Mouse (Mus musculus): Measurements from ENCODE around the gene Trp53bp2. TPM values are rescaled to one million over a fixed set of nuclear protein-coding genes. Genes with fewer than 3 reads are reported as not detected.

Trp53bp2 gene
- polyA plus RNA-seq, 1 experiment from 2014 or later, result 25.5 TPM

DNA sequence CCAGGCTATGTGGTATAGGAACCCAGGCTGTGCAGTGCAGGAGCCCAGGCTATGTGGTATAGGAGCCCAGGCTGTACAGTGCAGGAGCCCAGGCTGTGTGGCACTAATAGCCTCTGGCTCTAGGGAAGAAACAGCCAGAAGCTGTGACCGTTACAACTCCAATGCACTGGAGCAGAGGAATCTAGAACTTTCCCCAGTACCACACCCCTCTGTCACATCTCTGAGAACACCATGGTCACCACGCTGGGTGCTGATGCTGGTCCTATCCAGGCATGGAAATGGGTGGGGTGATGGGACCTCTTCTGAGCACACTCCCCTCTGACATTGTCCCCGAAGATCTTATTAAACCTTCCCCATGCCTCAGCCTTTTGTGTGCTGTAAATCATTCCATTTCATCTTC, 96.3 kb downstream of the Trp53bp2 start:
- WGBS, result 92% methylated on average over 3 of the region's 3 CpGs
- H3K27me3 ChIP-seq (ENCODE audit: control insufficient read depth, insufficient read depth, low read length), result no peaks in the 10 kb centered on the region
- no peak overlapping the region for H3K4me2 ChIP-seq (ENCODE audit: low read length)
- ATAC-seq (ENCODE audit: low FRiP score, low TSS enrichment) (no peak), DNase-seq (no peak)
- H3K9ac ChIP-seq (replicated peaks; ENCODE audit: low read length), result no peak overlapping the region
- no peak overlapping the region for H3K27ac ChIP-seq (replicated peaks; ENCODE audit: low read depth, low read length)
- no peaks in the 10 kb centered on the region for H3K9me3 ChIP-seq (ENCODE audit: control insufficient read depth, low read length)
- peaks cover 30% of the 10 kb centered on the region for H3K36me3 ChIP-seq (ENCODE audit: control insufficient read depth, insufficient read depth, low read length)
- no peaks in the 10 kb centered on the region for H3K4me1 ChIP-seq (ENCODE audit: control insufficient read depth, insufficient read depth, low read length)
- H3K4me3 ChIP-seq (replicated peaks; ENCODE audit: low read depth, low read length), result no peak overlapping the region

DNA sequence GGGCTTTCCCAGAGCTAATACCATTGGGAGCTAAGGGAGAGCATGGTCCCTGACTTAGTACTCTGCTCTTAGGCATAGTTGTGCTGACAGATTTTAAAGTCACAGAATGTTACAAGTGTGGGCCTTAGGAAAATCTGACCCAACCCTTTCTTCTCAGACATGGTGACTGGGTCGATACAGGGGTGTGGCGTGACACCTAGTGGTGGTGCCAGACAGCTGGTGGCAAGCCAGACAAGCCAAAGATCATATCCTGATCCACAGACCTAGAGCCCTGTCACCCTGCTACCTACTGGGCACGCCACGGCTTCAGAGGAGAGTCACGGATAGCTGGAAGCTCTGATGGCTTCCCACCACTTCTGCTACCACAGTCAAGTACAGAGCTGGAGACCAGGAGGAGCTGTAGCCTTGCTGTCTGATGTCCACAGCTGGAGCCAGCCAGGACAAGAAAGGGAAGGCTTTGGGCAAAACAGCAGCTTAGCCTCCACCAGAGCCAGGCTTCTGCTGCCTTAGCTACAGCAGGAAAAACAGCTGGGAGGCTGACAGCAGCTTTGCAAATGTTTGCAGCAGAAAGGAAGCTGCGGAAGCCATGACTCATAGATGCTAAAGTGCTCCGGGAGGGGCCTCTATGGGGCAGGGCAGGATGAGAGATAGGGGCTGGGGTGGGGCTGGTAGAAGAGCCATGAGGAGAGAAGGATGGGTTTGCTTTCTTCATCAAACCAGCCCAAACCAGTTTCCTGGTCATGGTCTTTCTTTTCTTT, 97.4 kb downstream of the Trp53bp2 start:
- Histone ChIP-seq H3K9me3 (ENCODE audit: control insufficient read depth, low read length) (no peaks in the 10 kb centered on the region), H3K27ac (replicated peaks; ENCODE audit: low read depth, low read length) (no peak overlapping the region), H3K4me2 (ENCODE audit: low read length) (no peak overlapping the region), H3K27me3 (ENCODE audit: control insufficient read depth, insufficient read depth, low read length) (no peaks in the 10 kb centered on the region), H3K4me1 (ENCODE audit: control insufficient read depth, insufficient read depth, low read length) (no peaks in the 10 kb centered on the region), H3K9ac (replicated peaks; ENCODE audit: low read length) (no peak overlapping the region), H3K36me3 (ENCODE audit: control insufficient read depth, insufficient read depth, low read length) (peaks cover 41% of the 10 kb centered on the region), H3K4me3 (replicated peaks; ENCODE audit: low read depth, low read length) (no peak overlapping the region)
- no peak for DNase-seq
- 75% methylated on average over 7 of the region's 7 CpGs for WGBS
- no peak for ATAC-seq (ENCODE audit: low FRiP score, low TSS enrichment)

GRCm38 (mm10) chr1:182509110-182509797, 100.3 kb downstream of the Trp53bp2 start:
- Histone ChIP-seq H3K4me1 (ENCODE audit: control insufficient read depth, insufficient read depth, low read length) (no peaks in the 10 kb centered on the region), H3K9me3 (ENCODE audit: control insufficient read depth, low read length) (no peaks in the 10 kb centered on the region), H3K4me2 (ENCODE audit: low read length) (no peak overlapping the region), H3K4me3 (replicated peaks; ENCODE audit: low read depth, low read length) (no peak overlapping the region), H3K27ac (replicated peaks; ENCODE audit: low read depth, low read length) (no peak overlapping the region), H3K27me3 (ENCODE audit: control insufficient read depth, insufficient read depth, low read length) (no peaks in the 10 kb centered on the region), H3K36me3 (ENCODE audit: control insufficient read depth, insufficient read depth, low read length) (peaks cover 50% of the 10 kb centered on the region), H3K9ac (replicated peaks; ENCODE audit: low read length) (no peak overlapping the region)
- no peak for ATAC-seq (ENCODE audit: low FRiP score, low TSS enrichment)
- 85% methylated on average over 10 of the region's 10 CpGs for WGBS
- DNase-seq, result no peak

GRCm38 (mm10) chr1:182511073-182511472, 102.1 kb downstream of the Trp53bp2 start:
- 80% methylated on average over 2 of the region's 2 CpGs for WGBS
- Histone ChIP-seq H3K4me2 (ENCODE audit: low read length) (no peak overlapping the region), H3K27ac (replicated peaks; ENCODE audit: low read depth, low read length) (no peak overlapping the region), H3K36me3 (ENCODE audit: control insufficient read depth, insufficient read depth, low read length) (peaks cover 41% of the 10 kb centered on the region), H3K9ac (replicated peaks; ENCODE audit: low read length) (no peak overlapping the region), H3K4me1 (ENCODE audit: control insufficient read depth, insufficient read depth, low read length) (peaks cover 7% of the 10 kb centered on the region), H3K27me3 (ENCODE audit: control insufficient read depth, insufficient read depth, low read length) (no peaks in the 10 kb centered on the region), H3K4me3 (replicated peaks; ENCODE audit: low read depth, low read length) (no peak overlapping the region), H3K9me3 (ENCODE audit: control insufficient read depth, low read length) (no peaks in the 10 kb centered on the region)
- DNase-seq, result no peak
- ATAC-seq (ENCODE audit: low FRiP score, low TSS enrichment), result no peak

GRCm38 (mm10) chr1:182511778-182512177, 102.8 kb downstream of the Trp53bp2 start:
- no peak overlapping the region for H3K4me3 ChIP-seq (replicated peaks; ENCODE audit: low read depth, low read length)
- peaks cover 12% of the 10 kb centered on the region for H3K4me1 ChIP-seq (ENCODE audit: control insufficient read depth, insufficient read depth, low read length)
- DNase-seq (no peak), ATAC-seq (ENCODE audit: low FRiP score, low TSS enrichment) (no peak)
- H3K4me2 ChIP-seq (ENCODE audit: low read length), result no peak overlapping the region
- no peak overlapping the region for H3K27ac ChIP-seq (replicated peaks; ENCODE audit: low read depth, low read length)
- H3K27me3 ChIP-seq (ENCODE audit: control insufficient read depth, insufficient read depth, low read length), result no peaks in the 10 kb centered on the region
- 66% methylated on average over 8 of the region's 8 CpGs for WGBS
- H3K9me3 ChIP-seq (ENCODE audit: control insufficient read depth, low read length), result no peaks in the 10 kb centered on the region
- H3K9ac ChIP-seq (replicated peaks; ENCODE audit: low read length), result no peak overlapping the region
- peaks cover 38% of the 10 kb centered on the region for H3K36me3 ChIP-seq (ENCODE audit: control insufficient read depth, insufficient read depth, low read length)

Other genes starting within 250 kb of the Trp53bp2 start
- gene Vmn1r1, start 244.7 kb upstream of the Trp53bp2 start, polyA plus RNA-seq (2014; fragmentation: Nextera tagmentation; extraction: Ambion mirVana), result not detected in 2 replicates
- gene Degs1, start 126.4 kb upstream of the Trp53bp2 start, polyA plus RNA-seq (2014; fragmentation: Nextera tagmentation; extraction: Ambion mirVana), result 67.7 and 76.8 TPM in 2 replicates
- gene Fbxo28, start 67.5 kb upstream of the Trp53bp2 start, polyA plus RNA-seq (2014; fragmentation: Nextera tagmentation; extraction: Ambion mirVana), result 33.5 and 40.9 TPM in 2 replicates
- gene Capn2, start 108.4 kb downstream of the Trp53bp2 start, polyA plus RNA-seq (2014; fragmentation: Nextera tagmentation; extraction: Ambion mirVana), result 57.9 and 68.7 TPM in 2 replicates
- 0.28 TPM in 1 of 2 replicates, not detected in the other for gene Capn8, start 155.8 kb downstream of the Trp53bp2 start, polyA plus RNA-seq (2014; fragmentation: Nextera tagmentation; extraction: Ambion mirVana)

Data from midbrain, embryonic 14.5 days (tissue).